ENCODE assay signal across 9 mouse cellular contexts in genomic region chr7:49450261-49451141, GRCm38 (mm10).
DNase-seq lines count a peak whose midpoint lies in the region; ATAC-seq and TF ChIP-seq lines count a peak whose summit lies in the region.
"Had no signal": no experiment of that assay in that cellular context is flagged by ENCODE, and none has a peak within 500 bp of the region (broad histone marks: within the 10 kb centered on the region; RNA-seq: fewer than 3 reads in every experiment).

No protein-coding gene starts in this region.

- DNase-seq in kidney, postnatal 0 days (ENCODE audit: low spot score): peak; percentile 84
- no peak for DNase-seq in kidney, adult 9 months
- peak; percentile 65 for DNase-seq in embryo, embryonic 10 days (ENCODE audit: low spot score)
- DNase-seq in hindbrain, embryonic 14.5 days (ENCODE audit: low spot score): no peak
- DNase-seq in urinary bladder, adult 2 months (ENCODE audit: low spot score): no peak
- DNase-seq in B cell, adult 2 months: no peak

- H3K27me3 ChIP-seq in kidney, postnatal 0 days (ENCODE audit: insufficient read depth, low read length): no peaks in the 10 kb centered on the region
- H3K27me3 ChIP-seq in hindbrain, embryonic 14.5 days (ENCODE audit: control insufficient read depth, insufficient read depth, low read length): no peaks in the 10 kb centered on the region
- 0 out of 2 replicates have a peak, but pooled peaks cover 4% of the 10 kb centered on the region for H3K27me3 ChIP-seq in midbrain, embryonic 12.5 days

- peak overlapping the region; percentile 59 for H3K4me2 ChIP-seq in kidney, postnatal 0 days (ENCODE audit: low read length)
- peak overlapping the region; percentile 5; the same call in 1 of the 2 replicates for H3K4me2 ChIP-seq in hindbrain, embryonic 14.5 days (replicated peaks)
- H3K4me2 ChIP-seq in midbrain, embryonic 12.5 days (replicated peaks): peak overlapping the region; percentile 15; the same call in 1 of the 2 replicates

- H3K9ac ChIP-seq in kidney, postnatal 0 days (ENCODE audit: low read depth, low read length): peak overlapping the region; percentile 23
- no peak overlapping the region for H3K9ac ChIP-seq in hindbrain, embryonic 14.5 days
- 0 out of 2 replicates have a peak overlapping the region, but pooled peaks have one; percentile 20 for H3K9ac ChIP-seq in midbrain, embryonic 12.5 days (replicated peaks)

- peak overlapping the region; percentile 16 for H3K4me3 ChIP-seq in kidney, postnatal 0 days (replicated peaks; ENCODE audit: low read depth, low read length)
- no peak overlapping the region for H3K4me3 ChIP-seq in hindbrain, embryonic 14.5 days (replicated peaks; ENCODE audit: low read length)
- no peak overlapping the region for H3K4me3 ChIP-seq in midbrain, embryonic 12.5 days

- WGBS in kidney, postnatal 0 days: 15% methylated on average over 22 of the region's 22 CpGs
- 27% methylated on average over 22 of the region's 22 CpGs for WGBS in hindbrain, embryonic 14.5 days
- 29% methylated on average over 22 of the region's 22 CpGs for WGBS in midbrain, embryonic 12.5 days

- ATAC-seq in kidney, postnatal 0 days (replicated peaks; ENCODE audit: low FRiP score, low read depth): peak; percentile 72
- peak; percentile 65; the same call in 1 of the 2 replicates for ATAC-seq in hindbrain, embryonic 14.5 days (ENCODE audit: low FRiP score)
- ATAC-seq in midbrain, embryonic 12.5 days (ENCODE audit: low FRiP score, low read depth): peak; percentile 44; the same call in 1 of the 2 replicates
- no peak for ATAC-seq in erythroblast, adult 5-6 weeks (replicated peaks; ENCODE audit: low FRiP score, poor library complexity, severe bottlenecking)

- H3K27ac ChIP-seq in kidney, postnatal 0 days: peak overlapping the region; percentile 26; the same call in 1 of the 2 replicates
- no peak overlapping the region for H3K27ac ChIP-seq in hindbrain, embryonic 14.5 days
- no peak overlapping the region for H3K27ac ChIP-seq in midbrain, embryonic 12.5 days (replicated peaks)
- H3K27ac ChIP-seq: macrophage had no signal

- H3K36me3 ChIP-seq in kidney, postnatal 0 days (ENCODE audit: insufficient read depth, low read length): peaks cover 5% of the 10 kb centered on the region; the same call in 1 of the 2 replicates
- H3K36me3 ChIP-seq in hindbrain, embryonic 14.5 days (replicated peaks; ENCODE audit: control insufficient read depth, insufficient read depth): 0 out of 2 replicates have a peak, but pooled peaks cover 7% of the 10 kb centered on the region
- peaks cover 9% of the 10 kb centered on the region for H3K36me3 ChIP-seq in midbrain, embryonic 12.5 days

- H3K9me3 ChIP-seq in kidney, postnatal 0 days (replicated peaks; ENCODE audit: low read length): no peaks in the 10 kb centered on the region
- no peaks in the 10 kb centered on the region for H3K9me3 ChIP-seq in hindbrain, embryonic 14.5 days (ENCODE audit: control insufficient read depth, low read length)
- no peaks in the 10 kb centered on the region for H3K9me3 ChIP-seq in midbrain, embryonic 12.5 days

- no peaks in the 10 kb centered on the region for H3K4me1 ChIP-seq in kidney, postnatal 0 days (replicated peaks; ENCODE audit: insufficient read depth, low read length)
- peaks cover 14% of the 10 kb centered on the region for H3K4me1 ChIP-seq in hindbrain, embryonic 14.5 days (replicated peaks; ENCODE audit: control insufficient read depth, insufficient read depth, low read length)
- H3K4me1 ChIP-seq in midbrain, embryonic 12.5 days: peaks cover 14% of the 10 kb centered on the region

- TF ChIP-seq CTCF in kidney, postnatal 0 days (IDR thresholded peaks at IDR 0.05; ENCODE audit: low read depth): no peak

Comparison
In these comparisons a context has a peak if more than half of its experiments do, and no peak if none do; other contexts are left out.
1. DNase-seq: peak in kidney, postnatal 0 days (single experiment) and embryo, embryonic 10 days (single experiment); none in kidney, adult 9 months (single experiment), hindbrain, embryonic 14.5 days (single experiment), urinary bladder, adult 2 months (single experiment) and B cell, adult 2 months (0 of 2).
2. H3K4me2 ChIP-seq: peak in every context shown above with its lines; median percentile 59 in kidney, postnatal 0 days; 15 in midbrain, embryonic 12.5 days; 5 in hindbrain, embryonic 14.5 days.